Mouse (Mus musculus) right cerebral cortex, adult 2 months (tissue): ENCODE measurements at regions not wholly inside any gene's neighbourhood (a gene's known extent, or its start where the extent isn't known, plus 50 kb on each side); places are given as distances from the start of the nearest gene placed in this dataset.
"Not testable (repeated sequence)": the region's sequence is repeated elsewhere in the genome, so short reads cannot be mapped to it uniquely, and the experiment has no call there.

Source experiments
- DNase-seq, 2 experiments: peaks; one replicate each; pipeline ENCODE4 v3.0.0; 2021 to 2022; ENCODE audit warnings: low spot score in 2 of 2

- DNase-seq = no peak
Measured at GRCm38 (mm10) chr15:96829941-96830340, 130.4 kb upstream of the Slc38a2 start.

DNA sequence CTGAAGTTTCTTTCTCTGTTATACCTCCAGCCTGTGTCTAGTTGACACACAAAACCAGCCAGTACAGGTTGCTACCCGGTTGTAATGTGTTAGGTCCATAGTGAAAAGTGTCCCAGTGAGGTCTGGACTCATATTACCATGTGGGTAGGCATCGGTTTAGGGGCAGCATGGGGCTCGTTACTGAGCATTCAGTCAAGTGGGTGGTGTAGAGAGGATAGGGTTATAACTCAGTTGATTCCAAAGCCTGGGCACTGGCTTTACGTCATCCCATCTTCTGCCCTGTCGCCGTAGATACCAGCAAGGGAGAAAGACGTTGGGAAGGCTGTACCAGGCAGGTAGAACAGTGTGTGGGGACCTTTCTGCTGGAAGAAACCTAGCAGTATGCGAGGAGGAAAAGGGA, 129.2 kb upstream of the Slc38a2 start:
- DNase-seq = no peak

DNA sequence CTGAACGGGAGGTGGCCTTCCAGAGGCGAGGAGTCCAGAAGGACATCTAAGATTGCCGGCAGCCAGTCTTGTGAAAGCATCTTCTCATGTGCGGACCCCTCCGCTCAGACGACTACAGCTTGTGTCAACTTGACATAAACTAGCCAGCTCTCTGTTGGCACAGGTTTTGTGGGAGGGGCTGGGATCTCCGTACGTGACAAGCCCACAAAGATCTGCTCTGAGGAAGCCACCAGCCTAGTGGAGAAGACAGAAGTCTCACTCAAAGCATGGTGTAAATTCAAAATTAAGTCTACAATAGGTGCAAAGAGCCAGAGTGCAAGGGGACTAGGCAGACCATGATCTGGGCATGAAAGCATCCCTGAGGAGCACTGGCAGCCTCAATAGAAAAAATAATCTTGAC, 128.4 kb upstream of the Slc38a2 start:
- DNase-seq = no peak

DNA sequence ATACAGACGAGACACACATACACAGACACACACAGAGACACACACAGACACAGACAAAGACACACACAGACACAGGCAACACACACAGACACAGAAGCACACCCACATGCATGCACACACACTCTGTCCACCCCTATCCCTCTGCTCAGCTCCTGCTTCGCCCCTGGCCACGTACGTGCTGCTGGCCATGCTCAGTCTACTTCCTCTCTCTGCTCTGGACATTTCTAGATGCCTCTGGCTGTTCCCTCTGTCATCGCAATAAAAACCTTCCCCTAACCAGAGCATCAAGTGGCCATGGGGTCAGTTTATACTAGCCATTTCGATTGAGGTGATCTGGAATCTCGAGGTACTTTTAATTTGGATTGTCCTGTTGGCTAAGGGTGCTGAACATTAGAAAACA, 118.9 kb upstream of the Slc38a2 start:
- DNase-seq = no peak

- DNase-seq = no peak
Measured at GRCm38 (mm10) chr15:96817626-96818025, 118.1 kb upstream of the Slc38a2 start.

GRCm38 (mm10) chr15:96816997-96817570, 117.6 kb upstream of the Slc38a2 start:
- no peak for DNase-seq

- no peak for DNase-seq
Measured at GRCm38 (mm10) chr15:96813472-96813871, 113.9 kb upstream of the Slc38a2 start.

GRCm38 (mm10) chr15:96802729-96803053, 103.2 kb upstream of the Slc38a2 start:
- no peak for DNase-seq

GRCm38 (mm10) chr15:96802034-96802728, 102.7 kb upstream of the Slc38a2 start:
- DNase-seq = no peak

- DNase-seq = no peak
Measured at GRCm38 (mm10) chr15:96799228-96799627, 99.7 kb upstream of the Slc38a2 start.

DNA sequence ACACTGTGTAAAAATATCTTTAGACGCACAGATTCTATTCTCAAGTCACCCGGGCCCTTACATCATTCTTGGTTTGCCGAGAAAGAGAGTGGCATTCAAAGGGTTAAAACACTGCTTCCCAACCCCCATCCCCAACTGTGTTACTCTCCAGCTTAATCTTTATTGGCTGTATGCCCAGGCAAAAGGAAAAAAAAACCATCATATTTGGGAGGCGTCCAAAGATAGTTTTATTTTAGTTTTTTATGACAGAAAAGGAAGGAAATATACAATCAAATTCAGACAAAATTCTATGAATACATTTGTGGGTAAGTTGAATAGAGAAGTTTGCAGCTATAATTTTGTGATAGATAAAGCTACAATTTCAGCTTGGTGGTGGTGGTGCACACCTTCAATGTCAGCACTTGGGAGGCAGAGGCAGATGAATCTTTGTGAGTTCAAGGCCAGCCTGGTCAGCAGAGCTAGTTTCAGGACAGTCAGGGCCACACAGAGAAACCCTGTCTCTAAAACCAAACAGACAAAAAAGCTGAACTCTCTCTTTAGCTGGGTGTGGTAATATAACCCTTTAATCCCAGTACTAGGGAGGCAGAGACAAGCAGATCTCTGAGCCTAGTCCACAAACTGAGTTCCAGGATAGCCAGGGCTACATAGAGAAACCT, 98.2 kb upstream of the Slc38a2 start:
- peak in 1 of 2 experiments; percentile 5 for DNase-seq

- DNase-seq = no peak
Measured at GRCm38 (mm10) chr15:96794177-96794719, 94.7 kb upstream of the Slc38a2 start.

GRCm38 (mm10) chr15:96793251-96793650, 93.7 kb upstream of the Slc38a2 start:
- DNase-seq = no peak

GRCm38 (mm10) chr15:96791306-96791705, 91.8 kb upstream of the Slc38a2 start:
- DNase-seq = no peak

- not testable (repeated sequence) for DNase-seq
Measured at GRCm38 (mm10) chr15:96787921-96788320, 88.4 kb upstream of the Slc38a2 start.

GRCm38 (mm10) chr15:96784578-96784977, 85.0 kb upstream of the Slc38a2 start:
- peak; percentile 20 to 25 for DNase-seq

DNA sequence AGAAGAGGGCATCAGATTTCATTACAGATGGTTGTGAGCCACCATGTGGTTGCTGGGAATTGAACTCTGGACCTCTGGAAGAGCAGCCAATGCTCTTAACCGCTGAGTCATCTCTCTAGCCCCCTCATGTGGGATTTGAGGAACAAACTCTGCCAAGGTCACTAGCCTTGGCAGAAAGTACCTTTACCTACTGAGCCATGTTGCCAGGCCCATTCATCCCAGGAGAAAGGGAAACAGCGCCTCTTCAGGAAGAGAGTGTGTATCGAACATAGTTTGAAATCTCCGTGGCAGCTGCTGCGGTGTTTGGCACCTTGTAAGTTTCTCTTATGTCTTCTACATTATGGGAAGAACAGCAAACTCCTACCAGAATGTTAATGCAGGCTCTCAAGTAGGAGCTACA, 82.0 kb upstream of the Slc38a2 start:
- no peak for DNase-seq

- no peak for DNase-seq
Measured at GRCm38 (mm10) chr15:96780606-96781005, 81.1 kb upstream of the Slc38a2 start.

GRCm38 (mm10) chr15:96779358-96779757, 79.8 kb upstream of the Slc38a2 start:
- no peak for DNase-seq

DNA sequence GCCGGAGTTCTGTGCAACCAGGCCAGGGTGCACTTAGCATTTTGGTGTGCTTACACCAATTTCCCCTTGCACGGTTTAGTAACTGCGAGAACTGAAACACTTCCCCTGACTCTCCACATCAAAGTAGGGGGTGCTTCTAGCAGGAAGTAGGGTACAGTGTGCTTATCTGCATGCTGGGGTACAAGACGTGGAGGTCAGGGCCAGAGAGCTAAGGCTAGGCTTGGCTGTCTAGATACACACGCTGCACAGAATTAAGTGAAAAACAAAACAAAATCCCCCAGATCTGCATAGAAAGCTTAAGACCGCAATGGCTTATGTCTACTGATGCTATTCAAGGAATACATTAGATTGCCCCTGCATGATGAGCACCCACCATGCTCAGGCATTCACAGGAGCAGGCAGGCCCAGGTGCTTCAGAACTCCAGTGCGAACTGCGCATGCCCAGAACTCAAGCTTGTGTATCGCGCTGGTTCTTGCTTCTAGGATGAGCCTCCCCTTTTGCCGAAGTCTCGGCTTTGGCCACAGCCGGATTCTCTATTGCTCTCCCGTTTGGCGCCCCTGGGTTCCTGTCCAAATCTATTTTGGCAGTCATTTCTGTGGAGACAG, 78.9 kb upstream of the Slc38a2 start:
- no peak for DNase-seq

GRCm38 (mm10) chr15:96776476-96777075, 77.0 kb upstream of the Slc38a2 start:
- DNase-seq = no peak

DNA sequence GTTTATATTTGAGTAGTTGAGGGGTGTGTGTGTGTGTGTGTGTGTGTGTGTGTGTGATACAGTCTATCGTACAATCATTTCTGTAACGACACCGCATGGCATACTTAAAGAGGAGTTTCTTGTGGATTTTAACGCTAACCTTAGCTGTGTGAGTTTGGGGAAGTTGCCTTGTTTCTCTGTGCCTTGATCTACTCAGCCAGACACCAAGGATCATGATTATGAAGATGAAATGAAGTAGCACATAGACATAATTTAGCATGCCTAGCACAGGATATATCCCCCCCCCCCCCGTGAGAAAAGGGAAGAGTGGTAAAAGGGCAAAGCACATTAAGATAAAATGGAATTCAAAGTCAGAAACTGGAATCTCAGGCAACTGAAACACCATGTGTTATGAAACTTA, 75.6 kb upstream of the Slc38a2 start:
- DNase-seq = no peak
